Mouse (Mus musculus): ENCODE data around the gene Rsbn1.

The Rsbn1 gene

DNA sequence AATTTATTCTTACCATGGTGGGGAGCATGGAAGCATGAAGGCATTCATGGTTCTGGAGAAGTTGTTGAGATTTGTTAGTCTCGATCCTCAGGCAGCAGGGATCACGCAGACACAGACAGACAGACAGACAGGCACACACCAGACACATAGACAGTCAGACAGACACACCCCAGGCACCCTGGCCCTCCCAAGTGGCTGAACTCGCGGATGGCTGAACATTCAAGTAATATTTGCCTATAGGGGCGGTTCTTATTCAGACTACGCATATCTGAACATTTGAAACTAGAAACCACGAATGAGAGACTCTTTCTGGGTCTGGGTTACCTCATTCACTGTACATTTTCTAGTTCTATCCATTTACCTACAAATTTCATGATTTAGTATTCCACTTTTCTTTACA is 34.7 kb downstream of the Rsbn1 start:
- in situ Hi-C loops (cut with MboI), result no loop called here

DNA sequence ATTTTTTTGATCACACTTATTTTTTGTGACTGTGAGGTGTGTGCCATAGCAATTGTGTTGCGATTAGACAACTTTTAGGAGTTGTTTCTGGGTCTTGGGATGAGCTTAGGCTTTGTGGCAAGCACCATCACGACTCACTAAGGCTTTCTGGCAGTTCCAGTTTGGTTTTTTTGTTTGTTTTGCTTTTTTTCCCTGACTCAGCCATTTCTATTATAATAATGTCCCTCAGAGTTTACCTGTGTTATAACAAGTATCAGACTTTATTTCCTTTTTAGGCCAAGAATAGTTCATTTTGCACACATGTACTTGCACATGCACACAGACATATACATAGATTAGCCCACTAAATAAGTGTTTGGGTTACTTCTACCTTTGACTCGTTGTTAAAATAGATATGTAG is 46.7 kb downstream of the Rsbn1 start:
- in situ Hi-C loops (cut with MboI), result no loop called here

GRCm38 (mm10) chr3:103967231-103967630 is 53.3 kb downstream of the Rsbn1 start:
- in situ Hi-C loops (cut with MboI), result no loop called here

GRCm38 (mm10) chr3:103967861-103968691 is 54.2 kb downstream of the Rsbn1 start, which contains the start of gene Phtf1:
Gene Phtf1, plus strand, starts transcription at chr3:103968110.
- in situ Hi-C loops (cut with MboI), result no loop called here

- in situ Hi-C loops (cut with MboI), result no loop called here
These were observed 54.8 kb downstream of the Rsbn1 start for GRCm38 (mm10) chr3:103968701-103969100.

DNA sequence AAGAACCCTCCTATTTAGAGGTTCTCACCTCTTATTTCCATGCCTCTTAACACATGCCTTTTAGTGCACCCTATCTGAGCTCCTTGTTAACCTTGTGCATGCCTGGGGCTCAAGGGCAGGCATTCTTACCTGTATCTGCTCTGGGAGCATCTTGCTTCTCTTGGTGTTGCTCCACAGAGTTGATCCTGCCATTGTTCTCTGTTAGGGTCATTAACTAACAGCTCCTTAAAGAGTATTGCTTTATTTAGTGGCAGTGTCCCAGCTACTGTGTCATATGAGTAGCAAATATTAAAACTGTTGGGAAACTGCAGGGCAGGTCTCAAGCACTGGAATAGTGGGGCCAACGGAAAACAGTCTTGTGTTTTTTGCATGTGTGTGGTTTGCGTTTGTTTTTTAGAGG is 57.2 kb downstream of the Rsbn1 start:
- in situ Hi-C loops (cut with MboI), result no loop called here

DNA sequence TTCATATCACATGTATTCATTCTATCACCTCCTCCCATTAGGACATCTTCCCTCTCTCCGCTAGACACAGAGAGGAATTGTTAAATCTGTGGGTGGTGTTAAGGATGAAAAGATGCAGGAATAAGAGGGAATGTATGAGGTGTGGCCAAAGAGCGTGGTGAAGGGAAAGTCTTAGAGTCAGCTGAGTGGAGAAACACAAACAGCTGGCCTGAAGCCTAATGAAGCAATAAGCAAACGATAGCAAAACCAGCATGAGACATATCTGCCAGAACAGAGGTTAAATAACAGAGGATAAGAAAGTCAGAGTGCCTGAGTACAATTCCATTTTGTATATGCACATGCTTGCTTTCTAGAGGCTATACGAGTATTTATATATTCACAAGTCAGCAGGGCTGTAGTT is 70.6 kb downstream of the Rsbn1 start:
- in situ Hi-C loops (cut with MboI), result no loop called here

DNA sequence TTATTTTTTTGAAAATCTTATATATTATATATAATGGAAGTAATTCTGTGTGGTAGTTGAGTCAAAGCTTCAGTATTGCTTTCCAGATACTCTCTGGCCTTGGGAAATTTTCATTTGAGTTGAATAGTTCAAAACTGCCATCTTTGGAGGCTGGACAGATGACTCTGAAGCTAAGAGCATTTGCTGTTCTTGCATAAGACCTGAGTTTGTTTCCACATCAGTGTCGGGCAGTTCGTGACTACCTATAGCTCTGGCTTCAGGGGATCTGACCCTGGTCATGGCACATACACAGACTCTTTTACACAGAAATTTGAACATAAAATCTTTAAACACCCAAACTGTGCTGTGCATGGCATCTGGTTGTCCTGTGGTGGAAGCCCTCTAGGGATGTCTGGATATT is 71.3 kb downstream of the Rsbn1 start:
- in situ Hi-C loops (cut with MboI), result no loop called here

DNA sequence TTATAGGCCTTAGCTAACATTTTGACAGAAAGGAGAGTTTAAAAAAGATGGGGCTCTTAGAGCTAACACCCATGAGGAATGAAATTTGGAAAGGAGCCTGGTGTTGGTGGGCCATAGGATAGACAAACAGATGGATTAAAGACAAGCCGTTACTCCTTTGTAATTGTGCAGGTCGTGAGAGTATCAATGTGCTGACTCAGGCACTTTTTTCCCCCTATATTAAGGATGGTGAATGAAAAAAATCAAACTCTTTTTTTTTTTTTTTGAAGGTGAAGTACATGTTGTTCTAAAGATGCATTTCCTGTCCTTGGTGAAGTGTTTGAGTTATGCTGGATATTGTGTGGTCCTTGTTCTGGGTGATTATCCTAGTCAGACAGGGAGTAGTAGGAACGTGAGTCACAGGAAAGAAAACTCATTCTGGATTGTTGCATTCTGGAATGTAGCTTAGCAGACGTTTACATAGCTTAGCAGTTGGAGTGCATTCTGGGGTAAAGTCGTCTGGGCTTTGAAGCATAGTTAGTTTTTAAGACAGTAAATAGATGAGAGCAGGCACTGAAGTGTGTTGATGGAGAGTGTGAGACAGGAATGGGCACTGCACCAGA is 74.0 kb downstream of the Rsbn1 start:
- in situ Hi-C loops (cut with MboI), result no loop called here

DNA sequence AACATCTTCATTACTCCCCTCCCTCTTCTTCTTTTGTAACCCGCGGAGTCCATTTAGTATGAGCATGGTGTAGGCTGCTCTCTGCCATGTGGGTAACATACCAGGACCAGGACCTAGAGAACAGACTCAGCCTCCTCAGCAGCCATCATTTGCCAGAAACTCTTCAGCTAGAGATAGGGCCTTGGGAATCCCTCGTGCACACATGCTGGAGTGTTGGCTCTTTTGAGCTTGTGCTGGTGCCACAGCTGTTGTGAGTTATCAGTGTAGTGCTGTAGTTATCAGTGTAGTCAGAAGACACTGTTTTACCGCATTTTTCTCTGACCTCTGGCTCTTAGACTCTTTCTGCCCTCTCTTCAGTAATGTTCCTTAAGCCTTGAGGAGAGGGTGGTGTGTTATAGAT is 75.4 kb downstream of the Rsbn1 start:
- in situ Hi-C loops (cut with MboI), result no loop called here

DNA sequence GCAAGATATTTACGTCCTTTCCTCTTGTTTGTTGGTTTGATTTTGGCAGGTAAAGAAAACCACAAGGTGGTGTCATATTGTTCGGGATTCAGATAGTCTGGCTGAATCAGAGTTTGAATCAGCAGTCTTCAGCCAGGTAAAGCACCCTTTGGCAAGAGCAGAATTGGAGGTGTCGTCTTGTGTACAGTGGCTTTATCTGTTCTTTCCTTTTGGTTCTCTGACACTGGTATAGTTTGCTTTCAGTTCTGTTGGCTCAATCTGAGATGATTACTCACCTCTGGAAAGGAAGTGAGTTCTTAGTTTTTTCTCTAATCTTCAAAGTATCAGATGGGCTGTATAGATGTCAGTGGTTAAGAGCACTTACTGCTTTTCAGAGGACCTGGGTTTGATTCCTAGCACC is 77.4 kb downstream of the Rsbn1 start:
- in situ Hi-C loops (cut with MboI), result no loop called here

DNA sequence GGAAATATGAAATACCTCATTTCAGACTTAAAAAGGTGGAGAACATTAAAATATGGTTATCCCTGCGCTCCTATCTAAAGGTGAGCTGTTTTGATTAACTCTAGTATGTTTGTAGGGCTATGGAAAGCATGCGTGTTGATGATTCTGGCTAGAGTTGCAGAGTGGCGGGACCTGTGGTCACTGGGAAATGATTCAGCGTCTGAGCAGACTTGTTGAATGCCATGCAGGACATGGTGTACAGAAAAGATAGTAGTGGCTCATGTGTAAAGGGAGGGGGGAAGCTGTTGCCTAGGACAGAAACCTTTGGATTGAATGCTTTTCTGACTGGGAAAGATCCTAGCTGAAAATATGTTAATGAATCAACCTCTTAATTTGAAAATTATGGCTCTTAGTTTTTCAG is 84.8 kb downstream of the Rsbn1 start:
- in situ Hi-C loops (cut with MboI), result no loop called here

- in situ Hi-C loops (cut with MboI), result no loop called here
These were observed 93.1 kb downstream of the Rsbn1 start for GRCm38 (mm10) chr3:104006896-104007466.

GRCm38 (mm10) chr3:104007479-104007878 is 93.6 kb downstream of the Rsbn1 start:
- in situ Hi-C loops (cut with MboI), result no loop called here

DNA sequence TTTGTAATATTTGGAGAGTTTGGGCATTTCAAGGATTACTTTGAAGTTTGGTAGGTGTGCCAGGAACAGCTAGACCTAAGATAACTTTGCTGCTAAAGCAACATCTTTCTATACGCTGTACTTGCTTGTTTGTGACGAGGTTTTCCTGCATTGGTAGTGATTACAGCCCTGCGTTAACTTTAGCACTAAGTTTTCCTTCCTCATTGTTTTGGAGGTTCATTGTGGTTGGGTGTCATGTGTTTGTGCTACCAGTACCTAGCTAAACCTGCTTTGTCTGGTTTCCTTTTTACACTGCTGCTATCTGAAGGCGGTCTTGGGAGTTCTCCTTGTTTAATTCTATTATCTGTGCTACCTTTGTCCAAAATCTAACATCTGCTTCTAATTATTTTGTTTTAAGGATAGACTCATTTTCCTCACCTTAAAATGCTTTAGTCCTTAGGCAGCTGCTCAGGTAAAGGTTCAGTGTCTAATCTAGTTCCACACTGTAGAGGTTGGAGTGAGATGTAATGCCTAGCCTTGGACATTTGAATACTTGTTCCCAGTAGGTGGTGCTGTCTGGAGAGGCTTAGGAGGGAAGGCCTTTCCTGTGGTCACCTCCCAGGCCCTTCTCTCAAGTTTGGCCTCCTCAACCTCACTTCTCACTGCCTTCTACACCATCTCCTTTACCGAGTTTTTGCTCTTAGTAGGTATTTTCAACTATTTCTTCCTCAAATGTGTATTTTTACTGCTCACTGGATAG is 96.2 kb downstream of the Rsbn1 start:
- in situ Hi-C loops (cut with MboI), result no loop called here

- in situ Hi-C loops (cut with MboI), result no loop called here
These were observed 98.1 kb downstream of the Rsbn1 start for GRCm38 (mm10) chr3:104011972-104012371.

Measured in mature B cell (primary cell).